Mouse (Mus musculus) heart, adult 2 months (tissue): Measurements from ENCODE around the gene Drg1.
"Not testable (repeated sequence)": the region's sequence is repeated elsewhere in the genome, so short reads cannot be mapped to it uniquely, and the experiment has no call there.

ENCODE experiments used
- CTCF ChIP-seq: fragments of 200-600 bp; IDR thresholded peaks from 2 replicates; pipeline ENCODE4 v1.8.1; 2022; ENCODE audit warnings: antibody characterized with exemption, mild to moderate bottlenecking, moderate library complexity
- EP300 ChIP-seq: fragments of 200-500 bp; IDR thresholded peaks from 2 replicates; pipeline ENCODE4 v1.6.1; 2011; ENCODE audit warnings: low read depth, low read length, control low read depth; ENCODE audit not compliant: insufficient read depth
- POLR2A ChIP-seq: fragments of 200-500 bp; IDR thresholded peaks from 2 replicates; pipeline ENCODE4 v1.6.1; 2011; ENCODE audit warnings: mild to moderate bottlenecking, low read depth, low read length, control low read depth; ENCODE audit not compliant: insufficient read depth

DNA sequence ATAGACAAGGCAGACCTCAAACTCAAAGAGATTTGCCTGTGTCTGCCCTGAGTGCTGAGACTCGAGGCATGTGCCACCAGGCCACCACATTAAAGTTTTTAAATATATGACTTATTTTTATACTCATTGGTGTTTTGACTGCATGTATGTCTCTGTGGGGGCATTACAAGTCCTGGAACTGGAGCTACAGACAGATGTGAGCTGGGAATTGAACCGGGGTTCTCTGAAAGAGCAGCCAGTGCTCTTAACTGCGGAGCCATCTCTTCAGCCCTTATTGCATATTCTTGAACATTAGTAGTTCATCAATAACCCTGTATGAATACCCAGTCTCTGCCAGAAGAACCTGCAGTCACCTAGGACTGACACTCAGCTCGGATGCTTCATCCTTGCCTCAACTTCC is 107.4 kb downstream of the Drg1 start:
- TF ChIP-seq POLR2A, CTCF, EP300: not testable (repeated sequence)
